Mouse (Mus musculus): Measurements from ENCODE around the gene Tac4.

The Tac4 gene

GRCm38 (mm10) chr11:95261178-95261751 lies at the start of gene Tac4:
Tac4 (plus strand) TSS chr11:95261529.
- DNase-seq (ENCODE audit: low spot score), result no peak

GRCm38 (mm10) chr11:95213607-95214006 lies 47.7 kb upstream of the Tac4 start:
- no peak for DNase-seq (ENCODE audit: low spot score)

GRCm38 (mm10) chr11:95214305-95214704 lies 47.0 kb upstream of the Tac4 start:
- no peak for DNase-seq (ENCODE audit: low spot score)

GRCm38 (mm10) chr11:95216193-95216592 lies 45.1 kb upstream of the Tac4 start:
- DNase-seq (ENCODE audit: low spot score), result no peak

GRCm38 (mm10) chr11:95219111-95219510 lies 42.2 kb upstream of the Tac4 start:
- DNase-seq (ENCODE audit: low spot score), result no peak

GRCm38 (mm10) chr11:95223473-95223872 lies 37.9 kb upstream of the Tac4 start:
- DNase-seq (ENCODE audit: low spot score), result no peak

GRCm38 (mm10) chr11:95224124-95224893 lies 37.0 kb upstream of the Tac4 start:
- no peak for DNase-seq (ENCODE audit: low spot score)

GRCm38 (mm10) chr11:95225448-95225847 lies 35.9 kb upstream of the Tac4 start:
- DNase-seq (ENCODE audit: low spot score), result no peak

- no peak for DNase-seq (ENCODE audit: low spot score)
These were observed 33.9 kb upstream of the Tac4 start for GRCm38 (mm10) chr11:95227467-95227866.

GRCm38 (mm10) chr11:95231688-95232328 lies 29.5 kb upstream of the Tac4 start:
- DNase-seq (ENCODE audit: low spot score), result peak; percentile 61

GRCm38 (mm10) chr11:95232329-95232696 lies 29.0 kb upstream of the Tac4 start:
- no peak for DNase-seq (ENCODE audit: low spot score)

GRCm38 (mm10) chr11:95238477-95238876 lies 22.9 kb upstream of the Tac4 start:
- DNase-seq (ENCODE audit: low spot score), result no peak

- no peak for DNase-seq (ENCODE audit: low spot score)
These were observed 18.7 kb upstream of the Tac4 start for GRCm38 (mm10) chr11:95242653-95243052.

- DNase-seq (ENCODE audit: low spot score), result no peak
These were observed 15.9 kb upstream of the Tac4 start for GRCm38 (mm10) chr11:95245456-95245855.

GRCm38 (mm10) chr11:95247065-95247464 lies 14.3 kb upstream of the Tac4 start:
- no peak for DNase-seq (ENCODE audit: low spot score)

GRCm38 (mm10) chr11:95250110-95250509 lies 11.2 kb upstream of the Tac4 start:
- peak; percentile 32 for DNase-seq (ENCODE audit: low spot score)

- DNase-seq (ENCODE audit: low spot score), result peak; percentile 75
These were observed 10.0 kb upstream of the Tac4 start for GRCm38 (mm10) chr11:95251295-95251694.

- DNase-seq (ENCODE audit: low spot score), result no peak
These were observed 9.2 kb upstream of the Tac4 start for GRCm38 (mm10) chr11:95252104-95252503.

- DNase-seq (ENCODE audit: low spot score), result no peak
These were observed 7.2 kb upstream of the Tac4 start for GRCm38 (mm10) chr11:95254165-95254564.

GRCm38 (mm10) chr11:95255747-95256146 lies 5.6 kb upstream of the Tac4 start:
- DNase-seq (ENCODE audit: low spot score), result no peak

- no peak for DNase-seq (ENCODE audit: low spot score)
These were observed 3.4 kb upstream of the Tac4 start for GRCm38 (mm10) chr11:95257930-95258329.

- DNase-seq (ENCODE audit: low spot score), result peak; percentile 78
These were observed 2.8 kb upstream of the Tac4 start for GRCm38 (mm10) chr11:95258490-95258889.

Data from layer of hippocampus, adult 11-12 months (tissue).